Mouse (Mus musculus) splenic B cell, adult 2 months (primary cell): ENCODE measurements around the gene Olfr482.

Source experiments
- DNase-seq: peaks from one replicate; pipeline ENCODE4 v3.0.0-alpha.2; 2011; ENCODE audit warnings: low read depth, low spot score
- H3K27me3 ChIP-seq: 2 replicates; pipeline ENCODE4 v1.6.1; 2012; ENCODE audit warnings: mild to moderate bottlenecking, low read length, moderate library complexity, mixed read lengths; ENCODE audit not compliant: control insufficient read depth, poor library complexity, insufficient read depth, severe bottlenecking
- H3K36me3 ChIP-seq: 2 replicates; pipeline ENCODE4 v1.6.1; 2012; ENCODE audit warnings: mild to moderate bottlenecking, low read length, moderate library complexity, mixed read lengths; ENCODE audit not compliant: control insufficient read depth, poor library complexity, insufficient read depth, severe bottlenecking

The Olfr482 gene

DNA sequence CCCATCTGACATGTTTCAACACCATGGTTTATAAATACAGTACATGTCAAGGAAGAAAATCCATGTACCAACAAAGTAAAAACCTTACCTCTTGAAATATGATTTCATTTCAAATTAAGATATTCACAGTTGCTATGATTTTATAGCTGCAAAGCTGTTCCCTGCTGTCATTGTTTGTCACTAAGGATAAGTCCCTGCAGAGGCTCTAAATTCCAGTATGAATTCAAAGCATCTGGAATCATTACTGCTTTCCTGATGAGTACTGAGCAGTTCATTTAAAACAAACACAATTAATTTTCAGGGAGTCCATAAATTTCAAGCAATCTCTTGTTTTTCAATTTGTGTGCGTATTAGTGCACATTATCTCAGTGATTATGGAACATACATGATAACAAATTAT lies at the start of gene Olfr482:
Gene Olfr482, minus strand, starts transcription at position 101 of the 400 bp plus-strand sequence.
- Histone ChIP-seq H3K27me3 (no peaks in the 10 kb centered on the region), H3K36me3 (no peaks in the 10 kb centered on the region)
- DNase-seq: no peak

DNA sequence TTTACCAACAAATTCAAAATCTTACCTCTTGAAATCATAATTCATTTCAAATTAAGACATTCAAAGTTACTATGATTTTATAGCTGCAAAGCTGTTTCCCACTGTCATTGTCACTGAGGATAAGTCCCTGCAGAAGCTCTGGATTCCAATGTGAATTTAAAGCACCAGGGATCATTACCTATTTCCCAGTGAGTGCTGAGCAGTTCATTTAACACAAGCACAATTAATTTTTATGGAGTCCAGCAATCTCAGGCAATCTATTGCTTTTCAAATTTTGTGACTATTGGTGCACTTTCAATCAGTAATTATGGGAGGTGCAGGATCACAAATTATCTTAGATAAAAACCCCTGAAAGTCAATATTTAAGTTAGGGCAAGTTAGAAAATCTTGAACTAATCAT lies 30.0 kb upstream of the Olfr482 start, which contains the start of gene Olfr484:
Gene Olfr484, minus strand, starts transcription at position 101 of the 400 bp plus-strand sequence.
- no peaks in the 10 kb centered on the region for H3K36me3 ChIP-seq
- DNase-seq: no peak
- no peaks in the 10 kb centered on the region for H3K27me3 ChIP-seq

- DNase-seq: no peak
- Histone ChIP-seq H3K27me3 (no peaks in the 10 kb centered on the region), H3K36me3 (no peaks in the 10 kb centered on the region)
These were observed 24.0 kb upstream of the Olfr482 start for GRCm38 (mm10) chr7:108121416-108121815.

DNA sequence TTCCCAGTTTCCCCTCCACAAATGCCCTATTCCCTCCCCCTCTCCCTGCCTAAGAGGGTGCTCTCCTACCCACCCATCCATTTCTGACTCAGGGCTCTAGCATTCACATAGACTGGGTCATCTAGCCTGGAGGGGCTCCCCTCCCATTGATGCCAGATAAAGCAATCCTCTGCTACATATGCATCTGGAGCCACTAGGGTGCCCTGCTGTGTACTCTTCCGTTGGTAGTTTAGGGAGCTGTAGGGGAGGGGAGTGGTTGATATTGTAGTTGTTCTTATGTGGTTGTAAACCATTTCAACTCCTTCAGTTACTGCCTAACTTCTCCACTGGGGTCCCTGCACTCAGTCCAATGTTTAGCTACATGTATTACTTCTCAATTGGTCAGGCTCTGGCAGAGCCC lies 23.3 kb upstream of the Olfr482 start:
- no peak for DNase-seq
- Histone ChIP-seq H3K27me3 (no peaks in the 10 kb centered on the region), H3K36me3 (no peaks in the 10 kb centered on the region)

- Histone ChIP-seq H3K27me3 (no peaks in the 10 kb centered on the region), H3K36me3 (no peaks in the 10 kb centered on the region)
- DNase-seq: no peak
These were observed 3.2 kb upstream of the Olfr482 start, which contains the start of gene Olfr483 for GRCm38 (mm10) chr7:108100549-108100948. Gene Olfr483, plus strand, starts transcription at chr7:108100849.

- no peaks in the 10 kb centered on the region for H3K27me3 ChIP-seq
These were observed 17.8 kb downstream of the Olfr482 start, which contains the start of gene Olfr481 for GRCm38 (mm10) chr7:108079555-108079954. Gene Olfr481, plus strand, starts transcription at chr7:108079855.

DNA sequence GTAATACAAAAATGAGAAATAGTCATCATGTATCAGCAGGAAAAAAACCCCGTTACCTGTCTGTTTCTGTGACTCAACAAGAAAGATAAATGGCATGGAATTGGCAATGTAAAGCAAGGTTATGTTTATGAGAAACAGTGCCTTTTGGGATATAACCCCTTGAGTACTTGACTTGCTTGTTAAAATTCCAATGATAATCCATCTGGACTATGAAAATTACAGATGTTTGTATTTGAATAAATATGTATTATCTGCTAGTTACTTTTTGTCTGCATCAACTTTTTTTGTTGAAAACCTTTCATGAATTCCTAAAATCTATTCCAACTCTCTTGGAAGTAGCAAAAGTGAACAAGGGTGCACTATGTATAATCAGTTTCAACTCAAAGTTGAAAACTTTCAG lies 30.1 kb downstream of the Olfr482 start, which contains the start of gene Olfr480:
Gene Olfr480, minus strand, starts transcription at position 101 of the 400 bp plus-strand sequence.
- H3K27me3 ChIP-seq: no peaks in the 10 kb centered on the region
- H3K36me3 ChIP-seq: no peaks in the 10 kb centered on the region
- DNase-seq: no peak

More at GRCm38 (mm10) chr7:108079555-108079954, 17.8 kb downstream of the Olfr482 start, which contains the start of gene Olfr481:
- DNase-seq: no peak
- H3K36me3 ChIP-seq: no peaks in the 10 kb centered on the region

- DNase-seq: no peak
- H3K27me3 ChIP-seq: no peaks in the 10 kb centered on the region
- H3K36me3 ChIP-seq: no peaks in the 10 kb centered on the region
These were observed 47.0 kb downstream of the Olfr482 start, which contains the start of gene Olfr479 for GRCm38 (mm10) chr7:108050393-108050792. Gene Olfr479, plus strand, starts transcription at chr7:108050693.
